Mouse (Mus musculus) CD8-positive naive resting alpha-beta T cell, adult 2 months (primary cell): ENCODE results near the gene Tie1.

Experiments
- DNase-seq, 2 experiments: peaks; one replicate each; pipeline ENCODE4 v3.0.0; 2022; ENCODE audit warnings: low read depth in 2 of 2, low spot score in 2 of 2

Tie1 gene

DNA sequence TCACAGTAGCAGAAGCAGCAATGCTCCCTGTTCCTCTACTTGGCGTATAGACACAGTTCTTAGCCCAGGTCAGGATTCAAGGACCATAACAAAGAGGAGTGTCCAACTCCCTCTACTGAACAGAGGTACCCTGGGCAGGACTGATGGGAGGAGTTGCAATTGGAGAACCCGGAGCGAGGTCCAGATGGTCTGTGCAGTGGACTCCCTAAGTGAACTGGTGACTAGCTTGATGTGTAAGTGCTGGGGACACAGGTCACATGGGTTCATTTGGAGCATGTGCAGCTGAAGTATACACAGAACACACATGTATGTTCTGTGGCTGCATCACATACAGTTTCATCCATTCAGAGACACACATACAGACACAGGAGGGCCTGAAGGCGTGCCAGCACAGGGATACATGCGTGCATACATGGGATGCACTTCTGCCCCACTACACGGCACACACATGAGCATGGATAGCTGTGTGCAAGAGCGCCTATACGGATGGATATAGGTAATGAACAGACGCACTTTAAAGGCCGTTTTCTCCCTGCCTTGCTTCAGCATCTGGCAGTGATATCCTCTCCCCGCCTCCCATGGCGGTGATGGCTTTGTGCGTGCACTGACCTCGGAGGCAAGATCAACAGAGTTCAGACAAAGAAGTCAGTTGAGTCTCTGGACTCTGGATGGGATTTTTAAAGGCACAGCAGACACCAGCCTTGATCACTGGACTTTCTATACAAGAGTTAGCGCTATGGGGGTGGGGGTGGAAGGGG lies 12.9 kb downstream of the Tie1 start:
- no peak for DNase-seq

DNA sequence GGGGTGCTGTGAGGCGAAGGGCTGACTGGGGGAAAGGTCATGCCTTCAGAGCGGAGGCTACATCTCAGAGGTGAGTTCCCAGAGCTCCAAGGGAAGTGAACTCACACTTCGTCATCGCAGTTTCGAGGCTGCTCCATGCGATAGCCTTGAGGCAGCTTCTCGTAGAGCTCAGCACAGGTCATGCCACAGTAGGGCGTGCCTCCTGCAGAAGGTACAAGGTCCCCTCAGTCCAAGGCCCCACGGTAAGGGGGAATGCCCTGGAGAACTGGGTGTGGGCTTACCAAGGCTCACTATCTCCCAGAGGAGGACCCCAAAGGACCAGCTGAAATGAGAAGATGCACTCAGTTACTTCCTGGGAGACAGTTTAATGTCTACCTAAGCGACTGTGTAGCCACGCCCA lies 17.2 kb downstream of the Tie1 start:
- no peak for DNase-seq

DNA sequence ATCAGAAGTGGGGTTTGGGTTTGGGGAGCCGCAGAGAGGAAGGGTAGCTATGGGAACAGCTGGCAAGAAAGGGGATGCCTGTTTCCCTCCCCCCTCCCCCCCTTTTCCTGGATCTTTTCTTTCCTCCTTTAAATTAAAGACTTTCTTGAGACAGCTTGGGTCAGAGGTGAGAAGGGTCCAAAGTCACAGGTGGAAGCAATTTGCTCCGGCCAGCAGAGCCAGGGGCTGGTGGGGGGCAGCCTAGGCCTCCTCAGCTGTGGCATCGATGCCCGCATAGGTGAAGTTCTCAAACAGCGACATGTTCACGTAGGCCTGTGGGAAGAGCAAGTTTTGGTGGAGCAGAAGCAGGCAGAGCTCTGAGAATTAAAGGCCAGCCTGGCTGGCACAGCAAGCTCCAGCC lies 18.6 kb downstream of the Tie1 start:
- DNase-seq: no peak

DNA sequence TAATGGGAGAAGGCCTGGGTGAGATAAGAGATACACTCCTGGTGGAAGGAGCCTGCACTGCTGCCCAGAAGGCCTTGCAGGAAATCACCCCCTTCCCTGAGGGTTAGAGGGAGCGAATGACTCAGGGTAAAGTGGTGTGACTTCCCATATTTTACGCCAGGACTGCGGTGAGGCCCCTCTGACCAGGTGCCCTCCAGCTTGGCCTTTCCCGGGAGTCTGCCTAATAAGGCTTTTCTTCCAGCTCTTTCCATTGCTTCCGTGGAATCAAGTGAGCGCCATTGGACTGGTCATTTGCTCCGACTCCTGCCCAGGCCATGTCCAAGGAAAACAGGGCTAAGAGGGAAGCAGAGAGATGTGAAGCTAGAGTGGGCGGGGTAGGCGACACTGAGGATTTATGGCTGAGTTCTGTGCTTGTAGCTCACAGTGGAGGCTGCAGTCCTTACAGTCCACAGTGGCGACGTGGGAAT lies 24.1 kb downstream of the Tie1 start:
- DNase-seq: no peak

DNA sequence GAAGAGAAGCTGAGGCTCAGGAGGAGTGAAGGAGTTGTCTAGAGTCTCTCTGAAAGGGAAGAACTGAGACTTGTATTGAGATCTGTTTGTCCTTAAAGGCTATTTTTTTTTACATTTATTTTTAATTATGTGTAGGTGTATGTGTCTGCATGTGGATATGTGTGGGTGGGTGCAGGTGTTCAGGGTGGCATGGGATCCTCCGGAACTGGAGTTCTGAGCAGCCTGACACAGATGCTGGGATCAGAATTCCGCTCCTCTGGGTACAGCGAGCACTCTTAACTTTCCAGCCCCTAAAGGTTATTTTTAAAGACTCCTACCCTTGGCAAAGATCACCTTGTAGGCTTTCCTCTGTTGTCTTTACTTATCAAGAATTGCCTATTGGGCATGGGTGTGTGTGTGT lies 24.9 kb downstream of the Tie1 start:
- DNase-seq: no peak

DNA sequence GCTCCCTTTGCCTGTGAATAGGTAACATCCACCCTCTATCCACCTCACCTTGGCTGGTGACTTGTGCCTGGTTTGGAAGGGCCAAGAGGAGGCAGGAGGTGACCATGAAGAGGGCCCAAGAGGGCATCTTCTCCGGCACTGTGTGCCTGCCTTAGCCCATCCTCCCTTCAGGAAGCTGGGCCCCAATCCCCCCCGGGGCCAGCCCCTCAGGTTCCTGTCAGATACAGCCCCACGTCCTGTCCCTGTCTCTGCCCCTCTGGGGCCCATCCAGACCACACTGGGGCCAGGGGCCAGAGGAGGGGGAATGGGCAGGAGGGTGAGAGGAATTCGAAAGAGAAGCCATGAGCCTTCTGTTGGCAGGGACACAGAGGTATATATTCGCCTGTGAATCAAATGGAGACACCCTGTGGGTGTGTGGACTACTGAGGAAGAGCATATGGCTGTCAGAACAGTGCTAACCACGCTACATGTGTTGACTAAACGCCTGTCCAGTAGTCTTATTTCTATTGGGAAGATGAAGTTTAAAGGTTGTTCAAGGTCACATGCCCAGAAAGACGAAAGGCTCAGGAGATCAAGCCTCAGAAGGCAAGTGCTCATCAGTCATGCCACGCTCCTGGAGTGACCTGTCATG lies 32.4 kb downstream of the Tie1 start, which contains the start of gene Mpl:
Gene Mpl, minus strand, starts transcription at position 169 of the 631 bp plus-strand sequence.
- DNase-seq: no peak

DNA sequence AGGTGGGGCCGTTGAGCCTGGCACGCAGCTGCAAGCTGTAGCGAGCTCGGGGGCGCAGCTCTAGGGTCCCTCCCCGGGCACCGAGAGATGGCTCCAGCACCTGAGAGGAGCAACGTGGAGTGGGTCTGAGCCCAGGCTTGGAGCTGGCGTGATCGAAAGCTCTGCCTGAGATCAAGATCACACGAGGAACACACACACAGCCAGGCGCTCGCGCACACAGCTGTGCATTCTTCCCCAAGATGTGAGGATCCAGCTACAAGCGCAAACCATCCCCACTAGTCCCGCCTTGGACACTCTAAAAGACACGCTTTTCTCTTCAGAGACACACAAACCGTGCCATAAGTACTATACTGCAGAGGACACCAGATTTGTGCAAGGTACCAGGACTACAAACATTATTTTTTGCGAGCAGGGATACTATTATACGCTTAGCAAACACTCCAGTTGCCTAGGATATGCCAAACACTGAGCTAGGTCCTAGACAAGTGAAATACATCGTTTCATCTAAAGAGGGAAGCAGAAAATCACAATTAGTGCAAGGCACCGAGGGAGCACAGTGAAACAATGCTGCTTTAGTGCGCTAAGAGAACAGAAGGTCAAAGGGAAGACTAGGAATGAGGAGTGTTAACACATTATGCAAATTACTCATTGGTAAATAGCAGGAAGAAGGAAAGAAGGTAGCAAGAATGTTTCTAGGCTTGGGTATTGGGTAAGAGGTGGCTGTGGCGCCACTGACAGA lies 43.3 kb downstream of the Tie1 start:
- no peak for DNase-seq

DNA sequence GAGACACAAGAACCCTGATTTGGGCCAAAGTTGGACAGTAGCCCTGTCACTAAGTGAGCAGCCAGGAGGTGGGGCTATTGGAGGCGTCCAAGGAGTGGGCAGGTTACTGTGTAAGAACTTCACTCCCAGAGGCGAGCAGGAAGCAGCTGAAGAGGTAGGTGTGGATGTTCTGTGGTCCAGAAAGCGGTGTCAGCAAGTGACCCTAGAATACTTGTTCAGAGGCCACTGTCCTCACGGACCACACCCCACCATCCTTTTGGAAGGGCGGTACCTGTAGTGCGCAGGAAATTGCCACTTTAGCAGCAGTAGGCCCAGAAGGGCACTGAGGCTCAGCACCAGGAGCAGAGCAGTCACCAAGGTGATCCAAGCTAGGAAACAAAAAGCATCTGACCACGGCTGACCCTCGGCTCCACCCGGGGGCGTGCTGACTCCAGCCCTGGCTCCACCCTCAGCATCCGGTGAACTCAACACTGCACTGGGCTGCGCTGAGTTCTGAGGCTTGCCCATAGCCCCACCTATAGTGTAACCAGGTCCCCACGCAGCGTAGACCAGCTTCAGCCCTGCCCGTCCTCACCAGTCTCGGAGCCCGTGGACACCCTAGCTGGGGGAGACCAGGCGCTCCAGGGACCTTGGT lies 44.0 kb downstream of the Tie1 start:
- DNase-seq: no peak

DNA sequence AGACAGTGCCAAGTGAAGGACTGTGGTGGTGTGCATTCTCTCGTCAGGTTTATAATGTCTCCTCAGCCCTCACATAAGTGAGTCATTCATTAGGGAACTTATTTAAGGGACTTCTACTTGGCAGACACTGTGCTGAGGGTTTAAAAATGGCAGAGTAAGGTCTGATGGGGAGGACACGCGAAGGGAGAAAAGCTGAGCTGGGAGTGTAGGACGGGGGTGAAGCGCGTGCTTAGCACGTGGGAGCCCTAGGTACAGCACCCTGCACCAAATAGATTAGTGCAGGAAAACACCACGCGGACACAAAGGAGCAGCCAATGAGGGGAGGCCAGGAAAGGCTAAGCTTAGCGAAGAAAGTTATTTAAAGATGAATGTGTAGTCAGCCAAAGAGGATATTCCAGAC lies 44.8 kb downstream of the Tie1 start:
- no peak for DNase-seq

DNA sequence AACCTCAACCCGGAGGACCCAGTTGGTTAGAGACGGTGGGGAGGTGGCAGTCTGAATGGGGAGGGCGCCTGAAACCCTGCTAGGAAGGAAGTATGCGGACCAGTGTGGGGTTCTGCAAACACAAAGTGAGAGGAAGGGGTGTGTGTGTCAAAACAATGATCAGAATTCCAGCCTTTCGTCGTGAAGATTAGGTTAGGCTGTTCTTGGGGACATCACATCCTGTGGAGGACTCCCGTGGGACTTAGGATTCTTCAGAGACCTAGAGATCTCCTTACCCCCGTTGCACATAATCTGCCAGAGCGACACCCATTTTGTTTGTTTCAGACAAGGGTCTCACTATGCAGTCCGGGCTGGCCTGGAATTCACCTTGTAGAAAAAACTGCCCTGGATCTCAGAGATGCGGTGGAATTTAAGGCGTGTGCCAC lies 52.0 kb downstream of the Tie1 start:
- peak; percentile 13 to 21 for DNase-seq

DNA sequence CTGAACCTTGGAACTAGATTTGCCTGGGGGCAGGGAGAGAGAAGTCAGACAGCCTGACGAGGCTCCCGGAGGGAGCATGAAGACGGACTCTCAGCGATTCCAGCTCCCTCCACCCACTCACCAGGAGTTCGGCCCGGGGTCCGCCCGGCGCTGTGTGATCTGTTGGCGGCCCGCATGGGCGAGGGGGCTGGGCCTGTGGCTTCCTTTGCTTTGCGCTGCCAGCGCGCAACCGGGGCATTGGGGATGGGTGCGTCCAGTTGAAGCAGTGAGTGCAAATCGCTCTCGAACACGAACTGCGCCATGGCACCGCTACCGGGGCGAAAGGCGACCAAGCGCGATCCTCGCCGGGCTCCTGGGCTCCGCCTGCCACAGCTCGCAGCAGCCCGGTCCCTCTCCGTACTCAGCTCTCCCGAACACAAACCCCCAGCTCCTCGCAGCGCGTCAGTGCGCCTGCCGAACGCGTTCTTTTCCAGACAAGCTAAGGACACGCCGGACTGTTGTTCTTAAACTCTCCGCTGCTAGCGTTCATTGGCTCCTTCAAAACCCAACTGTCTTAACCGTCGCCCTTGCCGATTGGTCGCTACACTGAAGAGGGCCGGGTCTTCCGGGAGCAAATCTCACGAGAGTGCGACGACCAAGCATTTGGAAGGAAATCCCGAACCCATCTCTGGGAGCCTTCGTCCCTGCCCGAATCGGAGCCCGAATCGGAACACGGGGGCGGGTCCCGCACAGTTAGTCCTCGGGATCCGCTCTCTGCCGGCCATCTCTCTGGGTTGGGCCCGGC lies 52.8 kb downstream of the Tie1 start, which contains the start of gene Cdc20:
Gene Cdc20, minus strand, starts transcription at position 533 of the 784 bp plus-strand sequence.
- peak; percentile 82 to 85 for DNase-seq

DNA sequence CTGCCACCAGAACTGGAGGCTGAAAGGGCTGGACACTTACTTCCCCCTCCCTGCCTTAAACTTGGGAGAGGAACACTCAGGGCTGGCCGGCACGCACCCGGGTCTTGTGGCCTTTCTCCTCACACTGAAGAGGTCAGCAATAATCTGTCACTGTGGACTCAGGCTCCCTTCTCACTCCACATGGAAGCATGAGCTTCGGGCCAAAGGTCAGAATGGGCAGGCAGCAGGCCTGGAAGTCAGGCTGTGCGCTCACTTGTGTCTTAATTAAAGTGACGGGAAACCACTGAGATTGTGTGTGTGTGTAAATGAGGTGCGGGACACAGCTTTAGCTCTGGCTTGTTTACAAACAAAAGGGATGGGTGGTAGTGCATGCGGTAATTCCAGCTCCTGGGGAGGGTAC lies 57.5 kb downstream of the Tie1 start:
- no peak for DNase-seq

DNA sequence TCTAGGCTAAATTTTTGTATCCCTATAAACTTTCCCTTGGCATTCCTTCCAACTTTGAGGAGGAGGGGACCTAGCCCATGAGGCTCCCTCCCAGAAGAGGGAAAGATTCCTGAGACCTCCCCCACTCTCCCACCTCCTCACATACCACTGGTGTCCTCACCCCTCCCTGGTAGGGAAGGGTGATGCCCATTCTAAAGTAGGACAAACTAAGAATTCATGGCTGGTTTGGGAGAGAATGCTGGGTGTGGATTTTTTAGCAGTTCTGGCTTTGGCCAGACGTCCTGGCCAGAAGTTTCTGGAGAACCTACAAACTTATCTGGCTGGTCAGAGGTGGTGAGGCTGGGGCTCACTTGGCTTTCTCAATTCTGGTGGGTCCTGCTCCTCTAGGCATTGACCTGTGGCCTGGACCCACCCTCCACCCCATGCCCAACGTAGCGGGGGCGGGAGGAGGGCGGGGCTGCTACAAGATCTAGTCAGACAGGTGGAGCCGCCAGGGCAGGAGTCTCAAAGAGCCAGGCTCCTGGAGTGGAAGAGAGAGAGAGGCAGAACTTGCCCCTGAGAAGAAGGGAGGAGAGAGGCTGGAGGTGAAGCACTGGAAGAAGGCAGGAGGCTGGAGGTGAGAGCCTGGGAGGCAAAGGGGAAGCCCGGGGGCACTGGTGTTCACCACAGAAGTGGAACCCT lies 60.5 kb downstream of the Tie1 start:
- no peak for DNase-seq

DNA sequence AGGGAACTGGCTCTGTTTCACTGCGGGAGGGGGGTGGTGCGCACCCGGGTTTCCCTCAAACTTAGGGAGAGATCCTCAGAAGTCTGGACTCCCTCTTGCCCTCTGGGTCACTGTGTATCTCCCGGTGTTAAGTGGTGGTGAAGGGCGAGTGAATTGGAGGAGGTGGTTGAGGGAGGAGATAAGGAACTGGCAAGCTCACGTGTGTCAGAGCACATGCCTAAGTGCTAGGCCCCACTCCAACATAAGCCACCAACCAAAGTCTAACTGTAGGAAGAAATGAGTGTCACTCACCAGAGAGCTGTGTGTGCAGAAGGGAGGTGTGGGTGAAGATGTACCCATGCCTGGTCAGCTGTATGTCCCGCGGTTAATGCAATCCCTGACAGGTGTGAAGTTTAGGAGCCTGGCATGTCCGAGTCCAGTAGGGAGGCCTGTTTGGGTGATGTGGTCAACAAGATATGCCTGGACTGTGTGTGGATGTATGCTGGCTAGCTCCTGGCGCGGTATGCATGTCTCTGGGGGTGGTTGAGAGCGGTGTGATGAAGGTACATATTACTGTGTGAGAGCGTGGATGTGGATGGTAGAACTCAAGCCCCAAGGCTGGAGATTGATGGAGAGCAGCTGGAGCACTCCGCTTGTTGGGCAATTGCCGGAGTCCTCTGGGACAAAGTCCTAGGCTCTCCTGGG lies 61.2 kb downstream of the Tie1 start:
- DNase-seq: peak in 1 of 2 experiments; percentile 15

DNA sequence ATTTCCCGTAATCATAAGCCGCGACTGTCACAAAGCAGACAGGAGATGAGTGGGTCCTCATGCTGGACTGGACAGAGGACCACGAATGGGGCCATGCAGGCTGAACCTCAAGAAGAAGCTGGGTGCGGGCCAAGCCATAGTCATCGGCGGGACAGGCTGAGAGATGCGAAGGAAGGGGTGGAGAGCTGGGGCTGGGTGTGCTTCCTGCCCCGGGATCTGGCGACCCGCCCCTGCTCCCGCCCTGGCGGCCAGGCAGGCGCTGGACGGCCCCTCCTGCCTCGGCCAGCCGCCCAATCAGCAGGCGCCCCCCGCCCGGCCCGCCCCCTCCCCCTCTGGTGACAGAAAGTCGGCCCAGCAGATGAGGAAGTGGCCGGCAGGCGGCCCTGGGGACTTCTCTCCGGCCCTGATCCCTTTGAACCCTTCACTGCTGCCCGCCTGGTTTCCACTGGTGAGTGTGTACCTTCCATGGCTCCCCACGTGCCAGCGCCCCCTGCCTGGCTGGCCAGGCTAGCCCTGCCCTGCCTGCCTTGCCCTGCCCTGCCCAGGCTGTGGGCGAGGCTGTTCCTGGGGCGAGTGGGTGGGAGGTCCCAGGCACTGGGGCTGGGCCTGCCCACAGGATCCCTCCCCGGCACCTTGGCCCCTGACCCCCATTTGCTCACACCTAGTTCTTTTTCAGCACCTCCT lies 62.0 kb downstream of the Tie1 start, which contains the start of gene Elovl1:
Gene Elovl1, plus strand, starts transcription at position 326 of the 684 bp plus-strand sequence.
- DNase-seq: peak; percentile 49 to 60

DNA sequence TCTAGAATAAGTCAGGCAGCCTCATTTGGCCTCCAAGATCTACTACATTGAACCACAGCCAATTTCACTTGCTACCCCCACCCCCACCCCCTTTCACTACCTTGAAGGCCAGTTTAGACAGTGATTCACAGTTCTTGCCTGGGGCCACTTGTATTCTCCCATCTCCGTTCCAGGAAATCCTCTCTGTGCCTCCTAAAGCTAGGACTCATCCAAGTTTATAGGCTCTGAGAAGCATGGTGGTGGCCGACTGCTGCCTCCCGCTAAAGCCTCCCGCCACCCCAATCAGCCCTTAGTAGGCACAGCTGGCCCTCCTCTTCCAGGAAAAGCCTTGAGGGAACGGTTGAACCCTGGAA lies 62.5 kb downstream of the Tie1 start:
- no peak for DNase-seq

DNA sequence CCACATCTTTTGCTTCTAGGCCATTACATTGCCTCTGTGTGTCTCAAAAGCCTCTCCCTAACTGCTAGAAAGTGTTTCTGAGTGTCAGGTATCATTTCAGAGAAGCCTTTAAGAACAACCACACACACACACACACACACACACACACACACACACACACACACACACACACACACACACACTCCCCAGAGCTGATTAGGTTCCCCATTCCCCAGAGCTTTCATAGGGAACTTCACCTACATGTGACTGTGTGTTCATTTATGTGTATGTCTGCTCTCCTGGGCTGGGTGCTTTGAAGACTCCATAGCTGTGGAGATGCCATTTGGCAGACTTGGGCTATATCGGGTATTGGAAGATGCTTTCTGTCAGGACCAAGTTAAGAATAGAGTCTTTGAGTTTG lies 64.5 kb downstream of the Tie1 start:
- DNase-seq: no peak

DNA sequence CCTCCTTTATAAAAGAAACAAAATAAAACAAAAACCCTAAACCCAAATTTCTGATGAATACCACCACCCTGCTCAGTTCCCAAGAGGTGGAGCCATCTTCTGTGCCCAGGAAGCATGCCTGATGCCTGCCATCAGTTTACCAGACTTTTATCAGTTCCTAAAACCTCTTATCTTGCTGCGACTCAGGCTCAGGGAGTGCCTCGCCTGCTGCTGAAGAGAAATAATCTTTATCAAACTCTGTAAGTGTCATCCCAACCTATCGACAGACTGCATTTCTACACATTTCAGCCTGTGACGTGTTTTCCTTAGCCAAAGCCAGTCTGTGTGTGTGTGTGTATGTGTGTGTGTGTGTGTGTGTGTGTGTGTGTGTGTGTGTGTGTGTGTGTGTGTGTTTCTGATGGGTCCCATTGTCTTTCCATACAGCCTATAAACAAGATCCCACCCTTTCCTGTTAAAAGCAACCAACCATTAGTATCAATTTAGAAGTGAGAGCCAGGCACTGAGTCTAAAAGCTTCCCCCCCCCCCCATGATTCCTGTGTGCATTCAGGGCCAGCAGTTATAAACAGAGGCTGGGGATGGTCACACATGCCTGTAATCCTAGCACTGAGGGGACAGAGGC lies 65.2 kb downstream of the Tie1 start:
- DNase-seq: no peak
